Mouse (Mus musculus) adrenal gland, adult 8-10 months (tissue): ENCODE results near the gene 9130204L05Rik. TPM values are rescaled to one million over a fixed set of nuclear protein-coding genes. Genes with fewer than 3 reads are reported as not detected.

ENCODE experiments used
- DNase-seq: peaks from one replicate; pipeline ENCODE4 v3.0.0; 2022
- total RNA-seq, 4 experiments: library from RNA; stranded (reverse); gene quantifications; 2 replicates each; pipeline ENCODE4 v1.2.4; 2022

Gene 9130204L05Rik
- 1 to 10 TPM in 1 of 4 experiments, not detected in 3; 2.7 TPM for total RNA-seq

GRCm38 (mm10) chr3:91090703-91091102, at the start of gene 9130204L05Rik:
Gene 9130204L05Rik (minus strand): TSS chr3:91090803.
- no peak for DNase-seq

GRCm38 (mm10) chr3:91108696-91109095, 18.1 kb upstream of the 9130204L05Rik start:
- no peak for DNase-seq

- DNase-seq = no peak
These were observed 31.4 kb downstream of the 9130204L05Rik start for GRCm38 (mm10) chr3:91059211-91059610.

DNA sequence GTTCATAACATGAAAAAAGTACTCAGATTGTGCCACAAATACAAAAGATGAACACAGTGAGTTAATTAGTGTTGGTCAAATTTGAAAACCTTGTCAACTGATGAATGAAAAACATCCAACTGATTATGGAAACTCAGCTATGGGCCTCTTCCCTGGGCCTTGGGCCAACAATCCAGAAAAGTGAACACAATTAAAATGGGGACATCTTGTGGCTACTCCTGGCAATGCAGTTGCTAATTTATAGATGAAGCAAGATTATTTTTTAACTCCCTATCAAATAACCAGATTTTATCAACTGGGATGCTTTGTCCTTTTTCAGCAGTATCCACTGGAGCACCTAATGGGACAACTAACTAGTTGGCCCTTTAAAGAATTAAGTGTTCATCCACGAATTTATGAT, 37.9 kb downstream of the 9130204L05Rik start:
- DNase-seq = no peak
